ENCODE assay signal across 25 mouse cellular contexts in genomic region chr5:66519511-66519910, GRCm38 (mm10).
DNase-seq lines count a peak whose midpoint lies in the region; ATAC-seq lines count a peak whose summit lies in the region.
"Had no signal": no experiment of that assay in that cellular context is flagged by ENCODE, and none has a peak within 500 bp of the region (broad histone marks: within the 10 kb centered on the region; RNA-seq: fewer than 3 reads in every experiment).

No protein-coding gene starts in this region.

- H3K36me3 ChIP-seq in kidney, embryonic 15.5 days = no peaks in the 10 kb centered on the region
- H3K36me3 ChIP-seq in neural tube, embryonic 15.5 days = no peaks in the 10 kb centered on the region
- H3K36me3 ChIP-seq: heart, embryonic 10.5 days; hindbrain, embryonic 13.5 days; liver, embryonic 12.5 days; stomach, embryonic 15.5 days had no signal

- H3K4me1 ChIP-seq in kidney, embryonic 15.5 days = peaks cover 38% of the 10 kb centered on the region
- H3K4me1 ChIP-seq in neural tube, embryonic 15.5 days = peaks cover 18% of the 10 kb centered on the region
- H3K4me1 ChIP-seq: liver, embryonic 12.5 days had no signal

- no peak for ATAC-seq in kidney, embryonic 15.5 days (replicated peaks; ENCODE audit: low FRiP score)
- ATAC-seq in neural tube, embryonic 15.5 days (ENCODE audit: low FRiP score) = no peak
- ATAC-seq in erythroblast, adult 5-6 weeks (replicated peaks; ENCODE audit: low FRiP score, poor library complexity, severe bottlenecking) = no peak
- ATAC-seq: CD4-positive, CD25-positive, alpha-beta regulatory T cell, adult 4 months; forebrain, embryonic 16.5 days; intestine, embryonic 16.5 days; liver, embryonic 12.5 days; liver, postnatal 0 days had no signal

- no peak overlapping the region for H3K4me2 ChIP-seq in kidney, embryonic 15.5 days
- no peak overlapping the region for H3K4me2 ChIP-seq in neural tube, embryonic 15.5 days
- H3K4me2 ChIP-seq: hindbrain, embryonic 13.5 days; liver, embryonic 12.5 days; stomach, embryonic 15.5 days had no signal

- no peaks in the 10 kb centered on the region for H3K9me3 ChIP-seq in kidney, embryonic 15.5 days (replicated peaks)
- no peaks in the 10 kb centered on the region for H3K9me3 ChIP-seq in neural tube, embryonic 15.5 days (replicated peaks)
- H3K9me3 ChIP-seq: heart, embryonic 10.5 days; hindbrain, embryonic 13.5 days; liver, embryonic 12.5 days; stomach, embryonic 15.5 days had no signal

- no peak overlapping the region for H3K4me3 ChIP-seq in kidney, embryonic 15.5 days (replicated peaks)
- H3K4me3 ChIP-seq in neural tube, embryonic 15.5 days (replicated peaks) = no peak overlapping the region
- H3K4me3 ChIP-seq: heart, embryonic 10.5 days; hindbrain, embryonic 13.5 days; left cerebral cortex, adult 2 months; liver, embryonic 12.5 days; stomach, embryonic 15.5 days had no signal

- WGBS in kidney, embryonic 15.5 days = 51% methylated on average over 5 of the region's 5 CpGs
- WGBS in neural tube, embryonic 15.5 days = 57% methylated on average over 5 of the region's 5 CpGs

- no peak overlapping the region for H3K9ac ChIP-seq in kidney, embryonic 15.5 days
- H3K9ac ChIP-seq in neural tube, embryonic 15.5 days (replicated peaks) = no peak overlapping the region
- H3K9ac ChIP-seq: hindbrain, embryonic 13.5 days; liver, embryonic 12.5 days; liver, postnatal 0 days; stomach, embryonic 15.5 days had no signal

- H3K27me3 ChIP-seq in kidney, embryonic 15.5 days = no peaks in the 10 kb centered on the region
- no peaks in the 10 kb centered on the region for H3K27me3 ChIP-seq in neural tube, embryonic 15.5 days (replicated peaks)
- H3K27me3 ChIP-seq: hindbrain, embryonic 13.5 days; liver, embryonic 12.5 days; stomach, embryonic 15.5 days had no signal

- peak overlapping the region; percentile 32; the same call in 1 of the 2 replicates for H3K27ac ChIP-seq in kidney, embryonic 15.5 days
- 0 out of 2 replicates have a peak overlapping the region, but pooled peaks have one; percentile 0 for H3K27ac ChIP-seq in neural tube, embryonic 15.5 days (replicated peaks)
- H3K27ac ChIP-seq: heart, embryonic 10.5 days; hindbrain, embryonic 13.5 days; left cerebral cortex, adult 2 months; liver, embryonic 12.5 days; macrophage; stomach, embryonic 15.5 days had no signal

- DNase-seq in cerebellum, postnatal 10 days = peak; percentile 40 to 44
- no peak for DNase-seq in cerebellum, adult 11-12 months
- DNase-seq in kidney, postnatal 14 days = no peak
- DNase-seq in neural tube, embryonic 10.5 days (ENCODE audit: extremely low spot score, low spot score) = no peak
- DNase-seq: adrenal gland, adult 2 months; adrenal gland, postnatal 36 days; cerebellum, postnatal 25 days; heart, postnatal 4 days; kidney, postnatal 10 days; liver, postnatal 0 days; lung, postnatal 10 days; midbrain, embryonic 14.5 days; right cerebral cortex, postnatal 25 days had no signal

Comparison
In these comparisons a context has a peak if more than half of its experiments do, and no peak if none do; other contexts are left out.
1. DNase-seq: peak in cerebellum, postnatal 10 days (2 of 2); none in cerebellum, adult 11-12 months (single experiment), kidney, postnatal 14 days (single experiment) and neural tube, embryonic 10.5 days (single experiment).